Mouse (Mus musculus) MEL (cell line): ENCODE measurements around the gene Haus3. TPM values are rescaled to one million over a fixed set of nuclear protein-coding genes. Genes with fewer than 3 reads are reported as not detected.

Experiments
- DNase-seq: peaks from one replicate; pipeline ENCODE4 v3.0.0; 2011; ENCODE audit warnings: low read depth, low spot score
- H3K27ac ChIP-seq: 2 replicates; pipeline ENCODE4 v1.5.1; 2012; ENCODE audit warnings: low read depth, mild to moderate bottlenecking, control low read depth, low read length, moderate library complexity; ENCODE audit not compliant: control insufficient read depth
- H3K27me3 ChIP-seq, 2 experiments: fragments of 150-350 bp in 1 of 2; sonication (generic) in 1 of 2; 2 replicates each; pipeline ENCODE4 v1.6.1; 2012; ENCODE audit warnings: low read length in 2 of 2, mild to moderate bottlenecking in 2 of 2, improper control_type of control experiment in 1 of 2, moderate library complexity in 1 of 2; ENCODE audit not compliant: insufficient read depth in 2 of 2, control insufficient read depth in 1 of 2
- H3K36me3 ChIP-seq, 2 experiments: 2 replicates each; pipeline ENCODE4 v1.6.1; 2012 to 2014; ENCODE audit warnings: low read length in 2 of 2, improper control_type of control experiment in 1 of 2, inconsistent platforms in 1 of 2, mild to moderate bottlenecking in 1 of 2; ENCODE audit not compliant: insufficient read depth in 2 of 2, control insufficient read depth in 1 of 2
- H3K4me1 ChIP-seq, 2 experiments: fragments of 150-350 bp in 1 of 2; sonication (generic) in 1 of 2; 2 replicates each; pipeline ENCODE4 v1.6.1; 2012; ENCODE audit warnings: low read length in 2 of 2, improper control_type of control experiment in 1 of 2, mild to moderate bottlenecking in 1 of 2; ENCODE audit not compliant: insufficient read depth in 2 of 2, control insufficient read depth in 1 of 2
- H3K4me3 ChIP-seq, 2 experiments: fragments of 150-350 bp in 1 of 2; sonication (generic) in 1 of 2; 2 replicates each; pipeline ENCODE4 v1.5.1; 2012; ENCODE audit warnings: low read depth in 2 of 2, low read length in 2 of 2, mild to moderate bottlenecking in 2 of 2, moderate library complexity in 2 of 2, control low read depth in 1 of 2, improper control_type of control experiment in 1 of 2; ENCODE audit not compliant: control insufficient read depth in 1 of 2, insufficient read depth in 1 of 2
- H3K79me2 ChIP-seq: 2 replicates; pipeline ENCODE4 v1.6.1; 2012; ENCODE audit warnings: mild to moderate bottlenecking, low read length, moderate library complexity; ENCODE audit not compliant: control insufficient read depth, poor library complexity, insufficient read depth
- H3K9ac ChIP-seq: 2 replicates; pipeline ENCODE4 v1.6.1; 2012; ENCODE audit warnings: low read depth, mild to moderate bottlenecking, control low read depth, low read length, moderate library complexity; ENCODE audit not compliant: control insufficient read depth, poor library complexity, severe bottlenecking
- H3K9me3 ChIP-seq: fragments of 150-350 bp; sonication (generic); replicated peaks from 2 replicates; pipeline ENCODE4 v1.6.1; 2012; ENCODE audit warnings: mild to moderate bottlenecking, low read length, improper control_type of control experiment, moderate library complexity; ENCODE audit not compliant: insufficient read depth
- CHD1 ChIP-seq: IDR thresholded peaks from 2 replicates; pipeline ENCODE4 v1.6.1; 2012; ENCODE audit warnings: low read depth, mild to moderate bottlenecking, inconsistent platforms, low read length, improper control_type of control experiment
- E2F4 ChIP-seq: IDR thresholded peaks from 2 replicates; pipeline ENCODE4 v1.6.1; 2011; ENCODE audit warnings: low read depth, low read length, improper control_type of control experiment, borderline replicate concordance
- GATA1 ChIP-seq: IDR thresholded peaks from 2 replicates; pipeline ENCODE4 v1.6.1; 2011; ENCODE audit warnings: low read depth, low read length, improper control_type of control experiment
- HCFC1 ChIP-seq: IDR thresholded peaks from 2 replicates; pipeline ENCODE4 v1.6.1; 2012; ENCODE audit warnings: low read depth, mild to moderate bottlenecking, inconsistent platforms, low read length, improper control_type of control experiment, moderate library complexity
- MAX ChIP-seq: IDR thresholded peaks from 2 replicates; pipeline ENCODE4 v1.6.1; 2011; ENCODE audit warnings: low read length, improper control_type of control experiment
- NRF1 ChIP-seq: IDR thresholded peaks from 2 replicates; pipeline ENCODE4 v1.6.1; 2014; ENCODE audit warnings: low read depth, mild to moderate bottlenecking, inconsistent platforms, low read length, improper control_type of control experiment, moderate library complexity; ENCODE audit not compliant: poor library complexity, insufficient read depth, severe bottlenecking
- POLR2A ChIP-seq, 2 experiments: IDR thresholded peaks; 2 replicates each; pipeline ENCODE4 v1.6.1; 2011 to 2012; ENCODE audit warnings: low read length in 2 of 2, mild to moderate bottlenecking in 2 of 2, control low read depth in 1 of 2, improper control_type of control experiment in 1 of 2, low read depth in 1 of 2, moderate library complexity in 1 of 2; ENCODE audit not compliant: control insufficient read depth in 1 of 2, insufficient read depth in 1 of 2, poor library complexity in 1 of 2
- RAD21 ChIP-seq: IDR thresholded peaks from 2 replicates; pipeline ENCODE4 v1.6.1; 2011; ENCODE audit warnings: mild to moderate bottlenecking, low read depth, low read length, improper control_type of control experiment
- SIN3A ChIP-seq: IDR thresholded peaks from 2 replicates; pipeline ENCODE4 v1.6.1; 2012; ENCODE audit warnings: low read length, improper control_type of control experiment, inconsistent platforms
- ZMIZ1 ChIP-seq: IDR thresholded peaks from 2 replicates; pipeline ENCODE4 v1.6.1; 2012; ENCODE audit warnings: low read depth, mild to moderate bottlenecking, inconsistent platforms, low read length, improper control_type of control experiment, moderate library complexity
- ZNF384 ChIP-seq: IDR thresholded peaks from 2 replicates; pipeline ENCODE4 v1.6.1; 2012; ENCODE audit warnings: low read depth, mild to moderate bottlenecking, inconsistent platforms, low read length, improper control_type of control experiment
- polyA plus RNA-seq, 2 experiments: library from polyadenylated mRNA; stranded (reverse) in 1 of 2; unstranded in 1 of 2; fragments of >175 nt in 1 of 2; fragments of >200 nt in 1 of 2; gene quantifications; 2 replicates each; pipeline versions ENCODE4 v1.2.1 to v1.2.4; 2012; ENCODE audit warnings: low replicate concordance in 2 of 2, low read depth in 1 of 2; ENCODE audit not compliant: insufficient read length in 2 of 2, insufficient read depth in 1 of 2, missing spikeins in 1 of 2
- total RNA-seq: library from RNA; depleted of rRNA; stranded (reverse); fragments of 300-350 nt; gene quantifications from 2 replicates; pipeline ENCODE4 v1.2.3, GENCODE M21; 2012; rRNA removed

The Haus3 gene
- total and polyA plus RNA-seq, 3 experiments: 52.6 to 184 (median 54.0) TPM

DNA sequence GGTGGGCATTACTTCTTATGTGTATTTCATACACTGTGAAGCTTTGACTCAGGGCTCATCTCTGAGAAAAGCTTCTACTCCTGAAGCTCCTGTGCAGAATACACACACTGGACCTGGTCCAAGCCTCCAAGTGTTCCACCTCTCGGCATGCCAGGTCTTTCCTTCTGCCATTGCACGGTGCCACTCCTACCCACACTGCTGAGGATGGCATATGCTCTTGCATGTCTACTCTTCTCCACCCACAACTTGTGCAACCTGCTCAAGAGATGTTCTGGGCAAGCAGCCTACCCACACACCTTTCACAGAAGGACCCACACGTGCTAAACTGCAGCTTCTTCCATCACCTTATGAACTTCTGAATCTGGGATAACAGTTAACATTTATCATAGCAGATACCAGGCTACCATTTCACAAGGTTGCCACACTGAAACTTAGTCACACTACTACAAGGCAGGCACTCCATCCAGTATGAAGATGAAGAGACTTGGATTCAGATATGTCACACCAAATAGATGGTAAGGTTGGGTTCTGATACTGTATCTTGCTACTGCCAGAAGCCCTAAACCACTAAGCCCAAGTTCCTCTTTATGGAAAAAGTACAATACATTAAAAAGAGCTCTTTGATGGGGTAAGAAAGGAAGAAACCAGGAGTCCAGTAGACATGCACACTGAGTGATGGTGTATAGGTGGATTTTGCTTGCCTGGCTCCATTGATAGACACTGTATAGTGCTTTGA, 50.0 kb downstream of the Haus3 start (continued):
- no peak for TF ChIP-seq POLR2A (IDR thresholded peaks at IDR 0.05; ENCODE audit: control insufficient read depth in 1 of 2, insufficient read depth in 1 of 2, low read depth in 1 of 2, low read length in 2 of 2, poor library complexity in 1 of 2)
- no peak for TF ChIP-seq RAD21
- TF ChIP-seq HCFC1: no peak
- no peak for TF ChIP-seq ZNF384
- peak; percentile 93 for TF ChIP-seq GATA1
- no peak for TF ChIP-seq SIN3A
- TF ChIP-seq E2F4: no peak
- TF ChIP-seq ZMIZ1: no peak
- TF ChIP-seq NRF1: no peak
- no peak for TF ChIP-seq CHD1
- TF ChIP-seq MAX: peak; percentile 32; the same call in 1 of the 2 replicates

DNA sequence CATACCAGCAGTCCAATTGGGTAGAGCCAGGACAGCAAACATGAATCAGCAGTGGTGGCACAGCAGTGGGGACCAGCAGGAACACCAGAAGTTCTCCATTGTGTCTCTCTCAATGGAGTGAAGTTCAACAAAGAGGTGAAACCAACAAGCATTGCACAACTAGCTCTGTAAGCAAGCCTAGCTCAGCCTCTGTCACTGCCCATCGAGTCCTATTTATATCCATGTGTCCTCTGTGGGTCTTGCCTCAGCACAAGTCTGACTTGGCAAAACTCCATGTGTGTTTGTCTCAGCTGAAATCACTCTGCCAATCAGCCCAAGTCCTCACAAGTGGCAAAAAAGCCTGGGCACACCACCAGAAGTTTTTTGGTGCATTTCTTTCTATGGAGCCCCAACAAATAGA, 63.6 kb downstream of the Haus3 start:
- H3K36me3 ChIP-seq: no peaks in the 10 kb centered on the region
- H3K9ac ChIP-seq: no peak overlapping the region
- no peaks in the 10 kb centered on the region for H3K9me3 ChIP-seq
- DNase-seq: no peak
- no peaks in the 10 kb centered on the region for H3K27me3 ChIP-seq
- no peaks in the 10 kb centered on the region for H3K79me2 ChIP-seq
- H3K27ac ChIP-seq: no peak overlapping the region
- H3K4me3 ChIP-seq: no peak overlapping the region
- H3K4me1 ChIP-seq: no peaks in the 10 kb centered on the region
- no peak for TF ChIP-seq GATA1

Other genes starting within 250 kb of the Haus3 start
- 58.7 and 60.5 TPM in 2 replicates for gene Nelfa, start 233.1 kb downstream of the Haus3 start, total RNA-seq
- gene Nelfa, start 233.1 kb downstream of the Haus3 start, polyA plus RNA-seq: 100 to 1,000 TPM; 117 to 207 TPM
- not detected in 2 replicates for gene Gm1673, start 186.1 kb downstream of the Haus3 start, total RNA-seq
- not detected for gene Gm1673, start 186.1 kb downstream of the Haus3 start, polyA plus RNA-seq
- gene Nat8l, start 173.5 kb downstream of the Haus3 start, total RNA-seq: 0.03 TPM in 1 of 2 replicates, not detected in the other
- gene Nat8l, start 173.5 kb downstream of the Haus3 start, polyA plus RNA-seq: not detected
- gene Poln, start 79 bp downstream of the Haus3 start, total RNA-seq: 0.50 and 0.88 TPM in 2 replicates
- 1 to 10 TPM in 1 of 2 experiments, not detected in 1; 1.0 TPM for gene Poln, start 79 bp downstream of the Haus3 start, polyA plus RNA-seq
- 5.9 and 9.7 TPM in 2 replicates for gene Mxd4, start 18.2 kb upstream of the Haus3 start, total RNA-seq
- gene Mxd4, start 18.2 kb upstream of the Haus3 start, polyA plus RNA-seq: 10 to 100 TPM in 1 of 2 experiments, not detected in 1; 13.3 TPM
- gene Zfyve28, start 118.9 kb upstream of the Haus3 start, total RNA-seq: 0.10 and 0.12 TPM in 2 replicates
- gene Zfyve28, start 118.9 kb upstream of the Haus3 start, polyA plus RNA-seq: under 1 TPM in 1 of 2 experiments, not detected in 1; 0.14 TPM
- not detected in 2 replicates for gene Cfap99, start 119.1 kb upstream of the Haus3 start, total RNA-seq
- not detected for gene Cfap99, start 119.1 kb upstream of the Haus3 start, polyA plus RNA-seq
- 130 and 150 TPM in 2 replicates for gene Rnf4, start 166.8 kb upstream of the Haus3 start, total RNA-seq
- 100 to 1,000 TPM in 1 of 2 experiments, not detected in 1; 184 TPM for gene Rnf4, start 166.8 kb upstream of the Haus3 start, polyA plus RNA-seq
- gene Fam193a, start 200.4 kb upstream of the Haus3 start, total RNA-seq: 10.9 and 12.2 TPM in 2 replicates
- gene Fam193a, start 200.4 kb upstream of the Haus3 start, polyA plus RNA-seq: 100 to 1,000 TPM in 1 of 2 experiments, 10 to 100 TPM in 1; 37.1 to 317 TPM